Mouse (Mus musculus): ENCODE data around the gene Glra4. TPM values are rescaled to one million over a fixed set of nuclear protein-coding genes. Genes with fewer than 3 reads are reported as not detected.

Glra4 gene
- polyA plus RNA-seq, 1 experiment from 2014 or later: 0.11 TPM

DNA sequence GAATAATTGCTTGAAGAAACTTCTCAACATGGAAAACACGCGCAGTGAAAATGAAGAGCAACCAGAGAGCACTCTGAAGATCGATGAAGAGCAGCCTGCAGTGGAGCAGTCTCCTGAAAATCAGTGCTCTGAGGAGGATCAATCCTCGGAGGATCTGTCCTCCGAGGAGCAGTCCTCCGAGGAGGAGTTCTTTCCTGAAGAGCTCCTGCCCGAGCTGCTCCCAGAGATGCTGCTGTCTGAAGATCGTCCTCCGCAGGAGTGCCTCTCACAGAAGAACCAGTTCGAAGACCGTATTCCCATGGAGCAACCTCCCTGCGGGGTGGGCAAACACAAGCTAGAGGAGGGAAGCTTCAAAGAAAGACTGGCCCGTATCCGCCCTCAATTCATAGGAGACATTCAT, 71.2 kb downstream of the Glra4 start:
- ATAC-seq (ENCODE audit: low FRiP score, low read depth): no peak
- Histone ChIP-seq H3K4me1 (no peaks in the 10 kb centered on the region), H3K27ac (replicated peaks) (peak overlapping the region; percentile 81), H3K9ac (replicated peaks) (peak overlapping the region; percentile 73), H3K4me2 (replicated peaks) (peak overlapping the region; percentile 57), H3K9me3 (no peaks in the 10 kb centered on the region), H3K36me3 (no peaks in the 10 kb centered on the region), H3K4me3 (peak overlapping the region; percentile 51), H3K27me3 (no peaks in the 10 kb centered on the region)
- WGBS: 18% methylated on average over 14 of the region's 14 CpGs

DNA sequence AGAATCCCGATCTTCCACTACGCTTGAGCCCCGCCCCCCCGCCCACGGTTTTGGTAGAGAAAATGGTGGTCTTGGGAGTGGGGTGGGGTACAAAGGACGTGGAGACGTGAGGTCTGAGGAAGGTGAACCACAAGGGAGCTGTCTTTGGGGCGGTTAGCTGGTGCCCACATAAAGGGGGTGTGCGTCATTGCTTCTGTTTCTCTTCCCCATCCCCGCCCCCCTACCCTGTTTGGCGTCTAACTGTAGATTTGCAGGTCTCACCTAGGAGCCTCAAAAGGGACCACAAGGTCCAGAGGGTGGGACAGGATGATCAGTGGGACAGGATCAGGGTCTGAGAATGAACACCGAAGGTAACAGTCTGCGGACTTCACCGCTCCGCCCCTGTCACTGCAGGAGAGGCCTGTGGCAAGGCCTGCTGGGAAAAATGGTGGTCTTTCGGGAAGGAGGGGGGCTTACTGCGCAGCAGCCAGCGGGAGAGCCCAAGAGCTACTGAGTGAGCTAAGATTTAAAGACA, 71.7 kb downstream of the Glra4 start:
- 12% methylated on average over 18 of the region's 18 CpGs for WGBS
- Histone ChIP-seq H3K4me1 (no peaks in the 10 kb centered on the region), H3K4me3 (peak overlapping the region; percentile 51), H3K36me3 (no peaks in the 10 kb centered on the region), H3K9ac (replicated peaks) (peak overlapping the region; percentile 73), H3K27ac (replicated peaks) (peak overlapping the region; percentile 81), H3K27me3 (no peaks in the 10 kb centered on the region), H3K9me3 (no peaks in the 10 kb centered on the region), H3K4me2 (replicated peaks) (peak overlapping the region; percentile 57)
- ATAC-seq (ENCODE audit: low FRiP score, low read depth): peak; percentile 93

Other genes with a start within 250 kb of the Glra4 start
- gene Kir3dl2, start 236.1 kb downstream of the Glra4 start, polyA plus RNA-seq (2016; fragmentation: Nextera tagmentation; extraction: Ambion mirVana): 0.17 TPM in 1 of 2 replicates, not detected in the other
- 26.9 and 32.3 TPM in 2 replicates for gene Tceal3, start 189.3 kb downstream of the Glra4 start, polyA plus RNA-seq (2016; fragmentation: Nextera tagmentation; extraction: Ambion mirVana)
- gene Tceal1, start 72.2 kb downstream of the Glra4 start, polyA plus RNA-seq (2016; fragmentation: Nextera tagmentation; extraction: Ambion mirVana): 12.2 and 12.4 TPM in 2 replicates
- 544 and 546 TPM in 2 replicates for gene Morf4l2, start 36.5 kb downstream of the Glra4 start, polyA plus RNA-seq (2016; fragmentation: Nextera tagmentation; extraction: Ambion mirVana)
- 8.1 and 9.3 TPM in 2 replicates for gene Plp1, start 42.5 kb upstream of the Glra4 start, polyA plus RNA-seq (2016; fragmentation: Nextera tagmentation; extraction: Ambion mirVana)
- gene Rab9b, start 88.6 kb upstream of the Glra4 start, polyA plus RNA-seq (2016; fragmentation: Nextera tagmentation; extraction: Ambion mirVana): 8.1 and 9.0 TPM in 2 replicates
- gene H2bfm, start 147.2 kb upstream of the Glra4 start, polyA plus RNA-seq (2016; fragmentation: Nextera tagmentation; extraction: Ambion mirVana): not detected in 2 replicates
- 58.2 and 64.8 TPM in 2 replicates for gene Tmsb15b2, start 195.4 kb upstream of the Glra4 start, polyA plus RNA-seq (2016; fragmentation: Nextera tagmentation; extraction: Ambion mirVana)
- 7.8 and 9.3 TPM in 2 replicates for gene Tmsb15l, start 196.7 kb upstream of the Glra4 start, polyA plus RNA-seq (2016; fragmentation: Nextera tagmentation; extraction: Ambion mirVana)
- gene Tmsb15b1, start 196.7 kb upstream of the Glra4 start, polyA plus RNA-seq (2016; fragmentation: Nextera tagmentation; extraction: Ambion mirVana): 23.9 and 24.7 TPM in 2 replicates
- 106 and 119 TPM in 2 replicates for gene Zcchc18, start 213.0 kb upstream of the Glra4 start, polyA plus RNA-seq (2016; fragmentation: Nextera tagmentation; extraction: Ambion mirVana)